Mouse (Mus musculus) cerebellum, adult 2 months (tissue): ENCODE results near the gene 9930111J21Rik1. TPM values are rescaled to one million over a fixed set of nuclear protein-coding genes. Genes with fewer than 3 reads are reported as not detected.
"Not testable (repeated sequence)": the region's sequence is repeated elsewhere in the genome, so short reads cannot be mapped to it uniquely, and the experiment has no call there.

Experiments
- DNase-seq, 2 experiments: peaks; one replicate each; pipeline ENCODE4 v3.0.0; 2021
- H3K27ac ChIP-seq: fragments of 200-500 bp; 2 replicates; pipeline ENCODE4 v1.5.1; 2012; ENCODE audit warnings: low read length, control low read depth, inconsistent platforms; ENCODE audit not compliant: insufficient read depth
- H3K27me3 ChIP-seq: fragments of 200-500 bp; 2 replicates; pipeline ENCODE4 v1.6.1; 2012; ENCODE audit warnings: inconsistent platforms, mild to moderate bottlenecking, low read length, moderate library complexity; ENCODE audit not compliant: control insufficient read depth, insufficient read depth
- H3K4me1 ChIP-seq: fragments of 200-500 bp; 2 replicates; pipeline ENCODE4 v1.6.1; 2011; ENCODE audit warnings: low read length; ENCODE audit not compliant: control insufficient read depth, insufficient read depth
- H3K4me3 ChIP-seq: fragments of 200-500 bp; replicated peaks from 2 replicates; pipeline ENCODE3; 2011; ENCODE audit warnings: mild to moderate bottlenecking, low read depth, low read length, control low read depth; ENCODE audit not compliant: insufficient read depth
- WGBS: fragments of 180-500 bp; shearing (Covaris S2); methylation state at CpG from one replicate; pipeline ENCODE4 v1.1.7; 2018; 5-methylcytosine and 5-hydroxymethylcytosine counted together
- polyA plus RNA-seq: library from polyadenylated mRNA; depleted of rRNA; stranded (reverse); fragments of >200 nt; gene quantifications from 2 replicates; pipeline ENCODE4 v1.2.3, GENCODE M21; 2012; rRNA removed

The 9930111J21Rik1 gene
- 0.38 and 0.59 TPM in 2 replicates for polyA plus RNA-seq

- not testable (repeated sequence) for H3K4me1 ChIP-seq, H3K4me3 ChIP-seq
- no CpG with 5 or more reads among the region's 3 CpGs for WGBS
These were observed at the start of gene 9930111J21Rik1 for GRCm38 (mm10) chr11:48979251-48979650. Gene 9930111J21Rik1, minus strand, starts transcription at chr11:48979398.

GRCm38 (mm10) chr11:49012074-49012473 is 32.9 kb upstream of the 9930111J21Rik1 start:
- H3K27me3 ChIP-seq, DNase-seq, H3K27ac ChIP-seq, H3K4me3 ChIP-seq, H3K4me1 ChIP-seq: not testable (repeated sequence)

More at GRCm38 (mm10) chr11:48979251-48979650, at the start of gene 9930111J21Rik1:
- not testable (repeated sequence) for DNase-seq, H3K27ac ChIP-seq, H3K27me3 ChIP-seq

DNA sequence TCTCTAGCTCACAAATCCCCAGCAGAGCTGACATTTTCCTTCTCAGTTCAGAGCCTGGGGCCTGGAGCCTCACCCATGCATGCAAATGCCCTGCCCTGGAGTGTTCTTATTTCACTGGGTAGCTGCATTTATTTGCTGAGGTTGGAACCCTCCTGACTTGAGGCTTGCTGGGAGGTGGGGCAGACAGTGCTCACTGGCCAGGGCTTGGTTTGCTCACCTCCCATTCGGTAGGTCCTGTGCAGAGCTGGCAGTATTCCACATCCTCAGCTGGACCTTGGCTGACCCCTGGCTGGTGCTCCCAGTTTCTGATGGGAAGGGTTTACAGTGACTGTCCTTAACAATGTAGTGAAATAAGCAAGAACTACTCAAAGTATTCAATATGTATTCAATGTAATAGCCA is 27.6 kb upstream of the 9930111J21Rik1 start:
- not testable (repeated sequence) for DNase-seq, H3K27me3 ChIP-seq, H3K4me3 ChIP-seq, H3K4me1 ChIP-seq, H3K27ac ChIP-seq
- 7% methylated on average over 1 of the region's 1 CpGs for WGBS

DNA sequence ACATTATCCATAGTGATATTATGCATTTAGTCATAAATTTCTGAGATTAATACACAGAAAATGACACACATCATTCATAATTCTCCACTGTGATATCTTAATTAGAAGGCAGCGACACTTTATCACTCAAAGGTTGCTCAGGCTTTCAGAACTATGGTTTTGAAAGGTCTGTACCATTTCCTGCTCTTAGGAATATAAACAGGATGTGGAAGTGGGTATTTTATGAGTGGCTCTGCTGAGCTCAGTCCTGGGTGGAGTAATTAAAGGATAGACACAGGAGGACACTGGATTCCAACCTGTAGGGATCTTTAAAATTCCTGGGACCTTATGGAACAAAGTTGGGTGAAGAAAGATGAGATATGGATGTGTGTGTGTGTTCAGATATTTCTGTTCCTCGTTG is 27.1 kb upstream of the 9930111J21Rik1 start:
- H3K27ac ChIP-seq, H3K27me3 ChIP-seq, DNase-seq, H3K4me1 ChIP-seq, H3K4me3 ChIP-seq: not testable (repeated sequence)
- 71% methylated on average over 2 of the region's 2 CpGs for WGBS

- not testable (repeated sequence) for H3K27me3 ChIP-seq, H3K4me3 ChIP-seq, H3K27ac ChIP-seq, H3K4me1 ChIP-seq, DNase-seq
- 69% methylated on average over 1 of the region's 1 CpGs for WGBS
These were observed 21.2 kb upstream of the 9930111J21Rik1 start for GRCm38 (mm10) chr11:49000411-49000810.

- H3K4me3 ChIP-seq, H3K4me1 ChIP-seq, H3K27ac ChIP-seq, DNase-seq, H3K27me3 ChIP-seq: not testable (repeated sequence)
- 79% methylated on average over 2 of the region's 2 CpGs for WGBS
These were observed 14.8 kb upstream of the 9930111J21Rik1 start, which contains the start of gene Tgtp1 for GRCm38 (mm10) chr11:48994018-48994417. Gene Tgtp1, minus strand, starts transcription at chr11:48994172.

DNA sequence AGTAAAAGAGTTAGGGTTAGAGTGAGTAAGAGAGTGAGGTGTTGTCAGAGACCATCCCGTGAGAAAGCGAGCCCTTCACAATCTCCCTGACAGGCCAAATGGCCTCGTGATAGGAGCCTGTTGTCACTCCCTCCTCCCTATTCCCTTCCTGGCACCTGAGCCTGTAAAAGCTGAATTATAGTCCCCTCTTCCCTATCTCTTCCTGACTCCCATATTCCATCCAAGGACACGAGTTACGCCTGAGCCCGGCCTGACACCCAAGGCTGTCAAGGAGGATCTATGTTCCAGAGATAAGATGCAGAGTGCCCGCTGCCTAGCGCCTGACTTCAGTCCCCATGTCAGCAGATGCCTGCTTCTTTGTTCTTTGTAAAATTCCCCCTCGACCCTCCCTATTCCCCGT is 14.1 kb upstream of the 9930111J21Rik1 start:
- not testable (repeated sequence) for H3K27me3 ChIP-seq, DNase-seq, H3K4me1 ChIP-seq, H3K4me3 ChIP-seq, H3K27ac ChIP-seq
- 75% methylated on average over 10 of the region's 10 CpGs for WGBS

GRCm38 (mm10) chr11:48991740-48992520 is 12.7 kb upstream of the 9930111J21Rik1 start, which contains the start of gene Gm12185:
Gene Gm12185, minus strand, starts transcription at chr11:48992226.
- not testable (repeated sequence) for DNase-seq, H3K4me3 ChIP-seq, H3K27me3 ChIP-seq, H3K27ac ChIP-seq, H3K4me1 ChIP-seq
- 66% methylated on average over 4 of the region's 4 CpGs for WGBS

DNA sequence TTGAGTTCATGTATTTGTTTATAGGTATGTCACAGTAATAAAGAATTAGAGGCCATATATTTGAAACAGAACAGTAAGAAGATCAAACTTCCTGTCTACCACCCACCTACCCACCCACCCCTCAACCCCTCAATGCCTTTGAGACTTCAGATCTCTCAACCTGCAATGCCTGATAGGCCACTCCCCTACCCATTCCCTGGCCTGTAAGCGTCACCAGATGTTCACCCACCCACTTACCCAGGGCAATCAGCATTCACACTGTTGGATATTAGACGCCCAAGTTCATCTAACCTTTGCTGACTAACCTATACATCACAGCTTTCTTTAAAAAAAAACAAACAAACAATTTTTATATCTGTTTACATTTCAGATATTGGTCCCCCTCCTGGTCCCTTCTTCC is 10.8 kb upstream of the 9930111J21Rik1 start:
- H3K4me3 ChIP-seq, DNase-seq, H3K4me1 ChIP-seq, H3K27me3 ChIP-seq, H3K27ac ChIP-seq: not testable (repeated sequence)
- WGBS = 84% methylated on average over 2 of the region's 2 CpGs

DNA sequence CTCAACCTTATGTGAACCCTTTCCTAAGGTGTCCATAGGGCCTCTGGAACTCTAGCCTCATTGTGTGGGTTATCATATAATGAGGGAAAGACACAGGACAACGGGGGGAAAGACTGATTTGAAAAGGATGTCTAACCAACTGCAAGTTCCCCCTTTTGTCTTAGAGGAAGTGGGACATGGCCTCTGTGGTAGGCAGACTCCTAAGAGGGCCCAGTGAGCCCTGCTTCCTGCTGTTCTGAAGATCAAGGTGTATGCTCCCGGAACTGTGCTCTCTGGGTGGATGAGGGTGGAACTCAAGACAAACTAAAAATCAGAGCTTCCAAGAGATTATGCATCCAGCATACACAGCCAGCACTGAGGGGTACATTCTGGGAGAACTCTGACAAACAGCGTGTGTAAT is 9.0 kb upstream of the 9930111J21Rik1 start:
- H3K4me1 ChIP-seq, DNase-seq, H3K27me3 ChIP-seq, H3K4me3 ChIP-seq, H3K27ac ChIP-seq: not testable (repeated sequence)
- 86% methylated on average over 2 of the region's 3 CpGs for WGBS

- no CpG with 5 or more reads among the region's 3 CpGs for WGBS
- H3K4me3 ChIP-seq, H3K27me3 ChIP-seq, DNase-seq, H3K27ac ChIP-seq, H3K4me1 ChIP-seq: not testable (repeated sequence)
These were observed 3.6 kb upstream of the 9930111J21Rik1 start for GRCm38 (mm10) chr11:48982848-48983247.

DNA sequence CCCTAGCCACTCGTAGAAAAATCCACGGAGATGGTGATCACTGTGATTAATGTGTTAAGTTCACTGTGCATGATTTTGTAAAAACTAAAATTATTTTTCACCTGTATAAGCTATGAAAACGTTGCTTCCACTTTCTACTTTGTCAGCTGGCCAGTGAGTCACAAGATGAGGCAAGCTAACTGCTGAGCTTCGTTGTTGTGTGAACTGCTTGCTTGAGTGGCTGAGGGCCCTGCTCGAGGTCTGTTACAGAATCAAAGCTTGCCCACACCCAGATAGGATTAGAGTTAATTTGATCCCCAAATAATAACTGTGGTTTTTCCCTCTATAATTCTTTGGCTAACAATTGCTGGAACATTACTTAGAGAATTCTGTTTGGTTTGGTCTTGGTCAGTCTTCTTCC is 854 bp upstream of the 9930111J21Rik1 start:
- H3K4me3 ChIP-seq, DNase-seq, H3K27ac ChIP-seq, H3K27me3 ChIP-seq, H3K4me1 ChIP-seq: not testable (repeated sequence)
- WGBS = no CpG with 5 or more reads among the region's 5 CpGs
